Mouse (Mus musculus) urinary bladder, postnatal 25 days (tissue): ENCODE data around the gene Omd.

Experiments
- DNase-seq: peaks from one replicate; pipeline ENCODE4 v3.0.0; 2022; ENCODE audit warnings: low spot score

Omd gene

GRCm38 (mm10) chr13:49608589-49609322 lies 26.5 kb downstream of the Omd start:
- no peak for DNase-seq

- DNase-seq, result no peak
These were observed 34.8 kb downstream of the Omd start for GRCm38 (mm10) chr13:49617021-49617420.

GRCm38 (mm10) chr13:49618365-49618764 lies 36.1 kb downstream of the Omd start:
- DNase-seq, result no peak

- DNase-seq, result no peak
These were observed 41.0 kb downstream of the Omd start for GRCm38 (mm10) chr13:49623216-49623615.

GRCm38 (mm10) chr13:49628167-49628566 lies 45.9 kb downstream of the Omd start:
- DNase-seq, result no peak

GRCm38 (mm10) chr13:49629076-49629475 lies 46.8 kb downstream of the Omd start:
- DNase-seq, result no peak

- DNase-seq, result no peak
These were observed 57.7 kb downstream of the Omd start for GRCm38 (mm10) chr13:49639965-49640364.
